Mouse (Mus musculus) embryonic facial prominence, embryonic 11.5 days (tissue): ENCODE results near the gene Dlgap1. TPM values are rescaled to one million over a fixed set of nuclear protein-coding genes. Genes with fewer than 3 reads are reported as not detected.
"Not testable (repeated sequence)": the region's sequence is repeated elsewhere in the genome, so short reads cannot be mapped to it uniquely, and the experiment has no call there.

Source experiments
- ATAC-seq: fragments of 200-750 bp; cut with Nextera tagmentation; replicated peaks from 2 replicates; pipeline ENCODE4 v1.8.0; 2017; ENCODE audit warnings: low read depth; ENCODE audit not compliant: insufficient number of reproducible peaks, low FRiP score, low TSS enrichment
- DNase-seq: peaks from one replicate; pipeline ENCODE4 v3.0.0-alpha.2; 2015; ENCODE audit warnings: low spot score
- H3K27ac ChIP-seq: fragments of 300-500 bp; sonication (generic); replicated peaks from 2 replicates; pipeline ENCODE4 v1.5.1; 2014; ENCODE audit warnings: mild to moderate bottlenecking, low read depth, low read length, control low read depth
- H3K27me3 ChIP-seq: fragments of 300-500 bp; sonication (generic); 2 replicates; pipeline ENCODE4 v1.6.1; 2014; ENCODE audit warnings: mild to moderate bottlenecking, low read length, moderate library complexity, mixed read lengths; ENCODE audit not compliant: control insufficient read depth, insufficient read depth
- H3K36me3 ChIP-seq: fragments of 300-500 bp; sonication (generic); replicated peaks from 2 replicates; pipeline ENCODE4 v1.6.1; 2014; ENCODE audit warnings: low read depth, mild to moderate bottlenecking, low read length, moderate library complexity, mixed read lengths; ENCODE audit not compliant: control insufficient read depth, insufficient read depth
- H3K4me1 ChIP-seq: fragments of 300-500 bp; sonication (generic); 2 replicates; pipeline ENCODE4 v1.6.1; 2014; ENCODE audit warnings: low read length, mixed read lengths; ENCODE audit not compliant: control insufficient read depth, insufficient read depth
- H3K4me2 ChIP-seq: fragments of 300-500 bp; sonication (generic); 2 replicates; pipeline ENCODE4 v1.6.1; 2014; ENCODE audit warnings: low read depth, mild to moderate bottlenecking, control low read depth, low read length, moderate library complexity
- H3K4me3 ChIP-seq: fragments of 300-500 bp; sonication (generic); 2 replicates; pipeline ENCODE4 v1.5.1; 2014; ENCODE audit warnings: low read depth, low read length, control low read depth
- H3K9ac ChIP-seq: fragments of 300-500 bp; sonication (generic); replicated peaks from 2 replicates; pipeline ENCODE4 v1.6.1; 2014; ENCODE audit warnings: mild to moderate bottlenecking, control low read depth, low read length
- H3K9me3 ChIP-seq: fragments of 300-500 bp; sonication (generic); replicated peaks from 2 replicates; pipeline ENCODE4 v1.6.1; 2016; ENCODE audit warnings: mild to moderate bottlenecking, low read length, inconsistent platforms, mixed read lengths; ENCODE audit not compliant: control insufficient read depth
- WGBS: fragments of 180-500 bp; shearing (Covaris S2); extraction: QIAGEN DNeasy Blood & Tissue Kit; methylation state at CpG from one replicate; pipeline ENCODE4 v1.1.7; 2014; 5-methylcytosine and 5-hydroxymethylcytosine counted together
- polyA plus RNA-seq: library from polyadenylated mRNA; unstranded; fragments of >200 nt; fragmentation: Nextera tagmentation; extraction: Ambion mirVana; gene quantifications from 2 replicates; pipeline ENCODE4 v1.2.1, GENCODE M21; 2014

Dlgap1 gene
- polyA plus RNA-seq, 1 experiment from 2014 or later, result 2.4 TPM

DNA sequence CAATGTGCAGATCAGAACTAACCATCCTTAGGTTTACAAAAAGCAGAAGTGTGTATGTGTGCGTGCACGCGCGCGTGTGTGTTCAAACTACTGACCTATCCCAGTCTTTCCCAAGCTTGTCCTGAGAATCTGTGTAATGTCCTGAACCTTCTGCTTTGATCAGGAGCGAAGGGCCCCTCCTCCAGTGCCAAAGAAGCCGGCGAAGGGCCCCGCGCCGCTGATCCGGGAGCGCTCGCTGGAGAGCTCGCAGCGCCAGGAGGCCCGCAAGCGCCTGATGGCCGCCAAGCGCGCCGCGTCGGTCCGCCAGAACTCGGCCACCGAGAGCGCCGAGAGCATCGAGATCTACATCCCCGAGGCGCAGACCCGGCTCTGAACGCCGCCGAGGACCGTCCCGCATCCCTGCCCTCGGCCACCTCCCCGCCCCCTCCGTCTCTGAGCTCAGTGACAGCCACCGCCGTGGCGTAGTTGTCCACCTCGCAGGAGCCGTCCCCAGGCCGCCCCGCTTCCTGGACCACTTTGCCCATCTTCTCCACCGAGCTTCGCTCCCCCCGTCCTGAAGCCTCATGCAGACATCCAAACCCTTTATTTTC is 849.1 kb downstream of the Dlgap1 start:
- Histone ChIP-seq H3K4me2 (peak overlapping the region; percentile 89), H3K4me3 (peak overlapping the region; percentile 47), H3K9me3 (no peaks in the 10 kb centered on the region), H3K36me3 (no peaks in the 10 kb centered on the region), H3K4me1 (no peaks in the 10 kb centered on the region), H3K9ac (peak overlapping the region; percentile 56), H3K27ac (no peak overlapping the region), H3K27me3 (peaks cover 10% of the 10 kb centered on the region)
- ATAC-seq (peak; percentile 59; the same call in 1 of the 2 replicates), DNase-seq (peak; percentile 64)
- 1% methylated on average over 46 of the region's 51 CpGs for WGBS

DNA sequence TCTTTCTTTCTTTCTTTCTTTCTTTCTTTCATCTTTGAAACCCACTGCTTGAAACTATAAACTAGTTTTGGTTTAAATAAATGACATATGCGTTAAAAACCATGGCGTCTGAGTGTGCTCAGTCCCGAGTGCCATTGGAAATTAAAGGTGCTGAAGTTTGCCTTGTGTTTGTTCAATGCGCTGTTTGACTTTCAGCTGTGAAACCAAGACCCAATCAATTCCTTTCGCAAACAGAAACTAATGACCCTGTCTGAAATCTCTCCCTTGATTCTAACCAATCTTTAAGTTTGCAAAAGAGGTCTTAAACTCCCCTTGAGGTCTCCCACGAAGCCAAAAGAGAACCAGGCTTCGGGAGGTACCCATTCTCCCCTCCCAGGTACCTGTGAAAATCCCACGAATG is 854.2 kb downstream of the Dlgap1 start:
- ATAC-seq, result no peak
- 83% methylated on average over 8 of the region's 8 CpGs for WGBS

DNA sequence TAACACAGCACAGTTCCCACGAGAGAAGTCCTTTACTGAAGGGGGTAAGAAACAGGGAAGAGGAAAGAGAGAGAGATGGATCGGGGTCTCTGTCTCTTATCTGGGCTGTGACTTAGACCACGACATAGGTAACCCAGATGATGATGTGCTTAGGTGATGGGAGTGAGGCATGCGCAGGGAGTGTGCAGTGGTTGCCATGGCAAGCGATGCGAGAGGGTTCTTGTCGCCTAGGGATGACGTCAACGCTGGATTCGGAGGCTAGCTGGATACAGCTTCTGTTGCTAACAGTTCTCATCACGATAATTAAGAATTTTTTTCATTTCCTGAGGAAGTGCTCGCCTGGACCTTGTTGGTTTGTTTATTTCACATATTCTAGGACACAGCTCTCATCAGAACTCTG is 857.4 kb downstream of the Dlgap1 start:
- ATAC-seq (no peak), DNase-seq (no peak)
- H3K9me3 ChIP-seq, result no peaks in the 10 kb centered on the region
- no peaks in the 10 kb centered on the region for H3K27me3 ChIP-seq
- 86% methylated on average over 12 of the region's 12 CpGs for WGBS
- no peak overlapping the region for H3K9ac ChIP-seq
- H3K27ac ChIP-seq, result no peak overlapping the region
- no peak overlapping the region for H3K4me2 ChIP-seq
- H3K4me3 ChIP-seq, result no peak overlapping the region
- H3K36me3 ChIP-seq, result no peaks in the 10 kb centered on the region
- H3K4me1 ChIP-seq, result no peaks in the 10 kb centered on the region

More for the DNA sequence above, 854.2 kb downstream of the Dlgap1 start:
- Histone ChIP-seq H3K4me3 (no peak overlapping the region), H3K36me3 (no peaks in the 10 kb centered on the region), H3K27me3 (peaks cover 10% of the 10 kb centered on the region), H3K27ac (no peak overlapping the region), H3K9ac (no peak overlapping the region), H3K4me2 (no peak overlapping the region), H3K9me3 (no peaks in the 10 kb centered on the region), H3K4me1 (no peaks in the 10 kb centered on the region)
- DNase-seq, result no peak

- WGBS, result 79% methylated on average over 11 of the region's 11 CpGs
- H3K4me2 ChIP-seq, H3K9me3 ChIP-seq, H3K9ac ChIP-seq, DNase-seq, H3K27me3 ChIP-seq, H3K4me3 ChIP-seq, ATAC-seq, H3K4me1 ChIP-seq, H3K27ac ChIP-seq, H3K36me3 ChIP-seq: not testable (repeated sequence)
Observed at GRCm38 (mm10) chr17:70827463-70828179, 858.7 kb downstream of the Dlgap1 start.

- DNase-seq, result no peak
- Histone ChIP-seq H3K27ac (no peak overlapping the region), H3K4me1 (no peaks in the 10 kb centered on the region), H3K27me3 (no peaks in the 10 kb centered on the region), H3K36me3 (no peaks in the 10 kb centered on the region), H3K9me3 (no peaks in the 10 kb centered on the region), H3K4me2 (no peak overlapping the region), H3K9ac (no peak overlapping the region), H3K4me3 (no peak overlapping the region)
- ATAC-seq, result no peak
- WGBS, result 79% methylated on average over 4 of the region's 4 CpGs
Observed at GRCm38 (mm10) chr17:70828180-70828528, 859.3 kb downstream of the Dlgap1 start.

DNA sequence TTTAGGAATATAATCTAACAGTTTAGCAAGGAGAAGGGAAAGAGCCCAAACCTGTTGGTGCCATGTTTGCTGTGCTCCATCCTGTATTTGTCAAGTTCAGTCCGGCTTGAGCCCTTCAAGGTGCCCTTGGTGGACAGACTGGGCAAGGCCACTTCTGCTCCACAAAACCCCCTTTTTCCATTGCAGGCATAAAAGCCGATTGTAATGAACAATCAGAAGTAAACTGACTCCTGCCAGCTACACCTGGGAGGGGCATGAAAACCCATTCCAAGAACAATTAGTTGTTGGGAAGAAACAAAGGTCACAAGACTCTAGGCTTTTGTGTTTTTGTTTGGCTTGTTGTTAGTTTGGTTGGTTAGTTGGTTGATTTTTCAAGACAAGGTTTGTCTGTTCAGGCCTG is 859.7 kb downstream of the Dlgap1 start:
- ATAC-seq (no peak), DNase-seq (no peak)
- Histone ChIP-seq H3K4me1 (no peaks in the 10 kb centered on the region), H3K4me3 (no peak overlapping the region), H3K9me3 (no peaks in the 10 kb centered on the region), H3K4me2 (no peak overlapping the region), H3K27ac (no peak overlapping the region), H3K36me3 (no peaks in the 10 kb centered on the region), H3K9ac (no peak overlapping the region), H3K27me3 (no peaks in the 10 kb centered on the region)
- whole genome bisulfite sequencing, result 78% methylated on average over 2 of the region's 2 CpGs

DNA sequence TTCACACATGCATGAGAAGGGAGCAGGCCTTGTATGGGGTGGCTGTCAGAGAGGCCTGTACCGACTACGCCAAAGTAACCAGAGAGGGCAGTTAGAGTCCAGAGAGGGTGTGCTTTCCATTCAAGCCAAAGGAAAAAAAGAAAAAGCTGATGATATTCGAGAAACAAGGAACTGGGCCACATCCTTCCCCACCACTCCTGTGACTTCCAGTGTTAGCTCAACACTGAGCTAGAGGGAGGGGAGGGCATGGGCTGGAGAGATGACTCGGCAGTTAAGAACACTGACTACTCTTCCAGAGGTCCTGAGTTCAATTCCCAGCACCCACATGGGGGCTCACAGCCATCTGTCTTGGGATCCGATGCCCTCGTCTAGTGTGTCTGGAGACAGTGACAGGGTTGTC is 860.3 kb downstream of the Dlgap1 start:
- Histone ChIP-seq H3K9me3 (no peaks in the 10 kb centered on the region), H3K27ac (no peak overlapping the region), H3K4me3 (no peak overlapping the region), H3K9ac (no peak overlapping the region), H3K27me3 (no peaks in the 10 kb centered on the region), H3K36me3 (no peaks in the 10 kb centered on the region), H3K4me1 (no peaks in the 10 kb centered on the region), H3K4me2 (no peak overlapping the region)
- ATAC-seq (no peak), DNase-seq (no peak)
- WGBS, result 85% methylated on average over 6 of the region's 6 CpGs

DNA sequence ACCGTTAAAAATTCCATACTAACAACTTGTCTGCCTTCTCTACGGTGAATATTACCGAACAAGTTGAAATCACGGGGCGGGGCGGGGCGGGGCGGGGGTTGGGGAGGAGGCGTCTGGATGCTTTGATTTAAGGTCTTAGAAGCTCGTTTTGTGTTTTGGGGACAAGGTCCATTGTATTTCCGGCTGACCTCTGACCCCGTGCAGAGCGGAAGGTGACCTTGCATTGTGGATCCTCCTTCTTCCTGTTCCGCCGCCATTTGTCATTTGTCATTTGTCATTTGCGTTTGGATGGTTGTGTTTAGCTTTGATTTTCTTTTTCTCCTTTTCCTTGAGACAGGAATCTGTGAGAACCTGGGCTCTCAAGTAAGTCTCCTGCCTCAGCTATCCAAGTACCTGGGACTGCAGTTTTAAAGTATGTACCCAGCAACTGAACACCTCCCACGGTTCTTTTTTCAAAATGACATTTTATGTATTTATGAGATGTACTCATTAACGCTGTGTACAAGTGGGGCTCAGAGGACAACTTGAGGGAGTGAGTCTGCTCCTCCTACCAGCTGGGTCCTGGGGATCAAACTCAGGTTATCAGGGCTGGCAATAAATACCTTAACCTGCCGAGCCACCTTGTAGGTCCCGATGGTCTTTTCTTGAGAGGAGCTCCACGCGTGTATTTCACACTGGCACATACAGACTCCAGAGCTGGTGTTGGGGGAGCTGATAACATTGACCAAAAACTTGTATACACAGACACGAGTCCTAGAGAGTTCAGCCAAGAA is 861.3 kb downstream of the Dlgap1 start:
- H3K4me1 ChIP-seq, result 0 out of 2 replicates have a peak, but pooled peaks cover 2% of the 10 kb centered on the region

More for the DNA sequence above, 861.3 kb downstream of the Dlgap1 start:
- Histone ChIP-seq H3K4me2 (no peak overlapping the region), H3K4me3 (no peak overlapping the region), H3K27me3 (no peaks in the 10 kb centered on the region), H3K9ac (no peak overlapping the region), H3K27ac (no peak overlapping the region), H3K9me3 (no peaks in the 10 kb centered on the region), H3K36me3 (no peaks in the 10 kb centered on the region)
- no peak for ATAC-seq
- WGBS, result 83% methylated on average over 23 of the region's 23 CpGs
- no peak for DNase-seq
